Mouse (Mus musculus) erythroid progenitor cell, adult 5-6 weeks (primary cell): ENCODE measurements around the gene Srgap1. TPM values are rescaled to one million over a fixed set of nuclear protein-coding genes. Genes with fewer than 3 reads are reported as not detected.

Source experiments
- ATAC-seq: replicated peaks from 2 replicates; pipeline ENCODE4 v1.8.0; 2016; ENCODE audit warnings: moderate number of reproducible peaks, mild to moderate bottlenecking, moderate TSS enrichment, inconsistent platforms; ENCODE audit not compliant: poor library complexity, low FRiP score, severe bottlenecking
- total RNA-seq, 2 experiments: library from RNA; stranded (forward) in 1 of 2; stranded (reverse) in 1 of 2; fragments of 150-400 nt in 1 of 2; fragments of 186-747, 209-891 nt in 1 of 2; gene quantifications; 2 replicates each; pipeline versions ENCODE4 v1.2.3 to v1.2.4; 2015 to 2017; ENCODE audit warnings: low replicate concordance in 2 of 2

Gene Srgap1
- total RNA-seq, 2 experiments from 2014 or later: not detected

DNA sequence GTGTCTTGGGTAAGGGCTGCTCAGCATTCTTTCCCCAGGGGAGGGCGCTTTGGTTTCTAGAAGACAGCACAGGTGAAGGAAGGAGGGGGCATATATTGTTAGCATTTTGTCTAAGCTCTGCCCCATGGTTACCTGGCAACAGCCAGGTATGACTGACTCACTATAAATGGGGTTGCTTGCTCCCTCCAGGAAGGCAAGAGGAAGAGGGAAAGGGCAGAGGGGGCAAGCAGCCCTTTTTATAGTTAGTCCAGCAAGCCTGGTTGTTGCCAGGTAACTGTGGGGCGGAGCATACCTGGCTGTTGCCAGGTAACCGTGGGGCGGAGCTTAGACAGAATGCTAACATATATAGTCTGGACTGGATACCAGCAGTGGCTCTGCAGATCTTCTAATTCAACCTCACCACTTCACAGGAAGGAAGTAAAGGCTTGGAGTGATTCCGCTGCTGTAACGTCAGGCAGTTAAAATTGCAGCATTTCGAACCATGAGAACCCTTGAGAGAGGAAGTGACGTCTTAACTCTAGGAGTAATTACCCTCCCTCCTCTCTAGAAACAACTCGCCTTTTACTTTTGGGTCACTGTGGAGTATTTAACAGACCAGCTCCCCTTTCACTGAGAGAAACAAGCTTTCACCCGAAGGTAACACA is 74.7 kb downstream of the Srgap1 start:
- ATAC-seq: no peak

DNA sequence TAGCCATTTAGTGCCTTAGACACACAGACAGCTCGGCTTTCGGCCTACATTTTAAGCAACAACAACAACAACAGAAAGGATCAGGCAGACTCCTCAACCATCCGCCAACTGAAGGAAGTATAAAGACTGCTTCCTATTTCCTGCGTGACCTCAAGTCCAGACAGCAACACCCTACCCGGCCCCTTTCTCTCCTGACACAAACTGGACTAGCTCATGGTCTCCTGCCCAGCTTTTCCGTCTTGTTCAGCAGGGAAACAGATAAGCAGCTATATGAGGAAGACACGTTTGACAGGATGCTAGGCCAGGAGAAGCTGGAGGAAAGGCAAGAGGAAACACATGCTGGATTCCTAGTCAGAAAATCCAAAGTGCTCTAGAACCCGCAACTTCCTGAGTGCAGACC is 75.5 kb downstream of the Srgap1 start:
- no peak for ATAC-seq

DNA sequence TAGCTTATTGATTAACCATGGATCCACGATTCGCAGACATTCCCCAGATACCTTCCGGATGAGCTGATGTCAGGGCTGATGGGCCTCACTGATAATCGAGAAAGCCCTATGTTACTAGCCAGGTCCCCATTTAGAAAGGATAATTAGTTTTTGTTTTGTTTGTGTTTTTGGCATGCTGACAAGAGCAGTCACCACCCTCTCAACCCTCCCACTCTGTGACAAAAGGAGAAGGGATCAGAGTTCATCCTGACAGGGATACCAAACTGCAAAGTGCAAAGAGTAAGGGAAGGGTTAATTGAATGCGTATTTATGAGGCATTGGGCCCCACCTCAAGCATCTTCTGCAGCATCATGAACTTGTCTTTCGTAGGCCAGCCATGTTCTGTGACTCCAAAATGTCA is 76.2 kb downstream of the Srgap1 start:
- no peak for ATAC-seq

DNA sequence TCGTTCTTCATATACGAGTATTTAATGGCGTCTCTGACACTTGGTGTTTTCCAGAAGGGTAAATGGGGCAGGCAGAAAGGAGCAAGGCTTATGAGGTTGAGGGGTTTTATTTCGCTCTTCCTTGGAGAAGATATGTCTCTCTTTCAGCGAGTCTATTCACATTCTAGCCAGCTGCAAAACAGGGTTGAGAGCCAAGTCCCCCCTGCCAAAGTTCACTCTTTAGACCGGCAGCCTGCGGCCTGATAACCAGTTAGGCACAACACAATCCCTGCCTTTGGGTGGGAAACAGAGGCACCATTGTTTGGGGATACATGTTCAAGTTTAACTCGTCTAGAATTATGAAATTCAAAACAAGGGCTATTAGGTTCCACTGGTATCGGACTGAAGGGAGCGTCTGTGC is 83.0 kb downstream of the Srgap1 start:
- no peak for ATAC-seq

DNA sequence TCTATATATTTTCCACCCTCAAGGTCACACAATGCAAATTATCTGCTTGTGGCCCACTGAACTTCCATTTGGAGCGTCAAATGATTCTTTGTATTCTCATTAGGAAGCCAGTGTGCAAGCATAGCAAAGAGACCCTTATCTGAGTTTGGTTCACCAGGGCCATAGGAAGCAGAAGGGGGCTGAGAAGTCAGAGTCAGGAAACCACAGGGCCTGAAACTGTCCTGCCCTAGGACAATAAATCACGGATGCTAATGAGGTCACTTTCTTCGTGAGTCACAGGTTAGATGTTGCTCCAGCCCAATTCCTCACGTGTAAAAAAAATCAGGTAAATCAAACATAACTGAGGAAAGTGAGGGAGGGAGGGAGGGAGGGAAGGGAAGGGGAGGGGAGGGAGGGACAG is 85.1 kb downstream of the Srgap1 start:
- ATAC-seq: no peak

DNA sequence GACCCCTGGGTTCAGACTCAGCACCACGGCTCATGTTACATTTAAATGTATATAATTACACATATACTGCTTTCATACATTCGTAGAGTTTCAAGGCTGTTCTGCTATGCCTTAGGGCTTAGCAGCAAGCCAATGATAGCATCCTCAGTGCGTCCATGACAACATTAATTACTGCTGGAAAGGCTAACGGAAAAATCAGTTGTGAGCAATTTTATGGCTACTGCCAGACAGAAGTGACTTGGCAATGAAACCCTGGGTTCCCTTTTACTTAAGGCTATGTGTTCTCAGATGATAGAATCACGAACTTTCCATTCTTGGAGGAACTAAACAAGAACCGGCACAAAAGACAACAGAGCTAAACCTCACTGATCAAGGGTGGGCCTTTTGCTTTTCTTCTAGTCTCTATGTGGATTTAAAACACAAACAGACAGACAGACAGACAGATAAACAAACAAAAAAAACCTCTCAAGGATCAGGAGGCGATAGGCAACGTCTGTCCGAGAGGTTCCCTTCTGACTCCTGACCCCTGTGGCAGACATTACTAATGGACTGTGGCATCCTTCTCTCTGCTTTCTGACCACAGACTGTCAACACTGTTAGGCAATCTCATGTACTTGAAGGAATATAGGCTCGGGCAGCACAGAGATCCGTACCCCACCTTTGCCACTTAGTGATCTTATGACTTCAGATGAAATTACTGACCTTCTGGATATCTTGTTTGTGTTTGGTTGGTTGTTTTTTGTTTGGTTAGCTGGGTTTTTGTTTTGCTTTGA is 85.8 kb downstream of the Srgap1 start:
- no peak for ATAC-seq

DNA sequence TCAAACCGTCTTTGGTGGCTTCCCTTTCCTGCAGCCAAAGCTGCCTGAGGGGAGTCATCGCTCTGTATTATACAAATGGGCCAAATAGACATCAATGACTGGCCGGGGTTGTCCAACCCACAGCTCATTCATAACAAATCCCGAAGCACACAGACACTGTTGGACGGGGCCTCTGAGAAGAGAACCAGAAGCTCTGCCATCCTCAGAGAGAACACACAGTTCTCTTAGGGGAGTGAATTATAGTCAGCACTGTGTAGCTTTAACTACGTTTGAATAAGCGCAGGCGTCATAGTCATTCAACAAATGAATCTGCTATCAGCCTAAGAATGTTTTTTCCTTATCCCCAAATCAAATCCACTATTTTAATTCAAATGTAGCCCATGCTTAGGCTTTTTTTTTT is 88.4 kb downstream of the Srgap1 start:
- ATAC-seq: no peak

DNA sequence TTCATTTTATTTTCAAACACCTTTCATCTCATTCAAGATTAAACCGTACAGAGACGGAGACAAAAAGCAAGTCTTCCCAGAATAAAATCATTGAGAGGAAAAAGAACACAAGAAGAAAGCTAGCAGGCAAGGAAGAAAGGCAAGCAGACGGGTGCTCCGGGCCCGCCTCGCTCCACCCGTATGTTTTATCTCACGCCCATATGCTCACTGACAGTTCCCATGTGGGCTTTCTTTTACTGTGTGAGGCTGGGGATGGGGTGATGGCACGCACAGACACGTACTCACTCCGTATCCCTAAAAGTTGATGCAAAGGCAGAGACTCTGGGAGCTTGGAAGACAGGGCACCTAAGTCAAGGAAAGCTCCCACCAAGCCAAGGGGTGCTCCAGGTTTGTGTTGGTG is 90.6 kb downstream of the Srgap1 start:
- ATAC-seq: no peak

DNA sequence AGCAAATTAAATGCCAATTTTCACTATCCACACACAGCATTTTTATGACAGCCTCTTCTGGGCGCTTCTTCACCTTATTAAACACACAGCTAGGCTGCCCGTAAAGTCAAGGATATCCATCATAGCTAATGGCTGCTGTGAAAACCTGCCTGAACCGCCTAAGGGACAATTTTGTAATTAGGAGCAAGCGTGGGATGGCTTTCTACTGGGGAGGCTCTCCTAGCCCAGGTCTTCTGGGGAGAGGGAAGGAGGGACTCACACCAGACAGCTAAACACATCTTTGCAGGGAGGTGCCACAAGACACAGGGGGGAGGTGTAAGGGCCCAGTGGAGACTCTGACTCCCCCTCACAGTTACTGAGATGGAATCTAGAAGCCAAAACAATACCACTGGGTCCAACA is 91.4 kb downstream of the Srgap1 start:
- no peak for ATAC-seq

DNA sequence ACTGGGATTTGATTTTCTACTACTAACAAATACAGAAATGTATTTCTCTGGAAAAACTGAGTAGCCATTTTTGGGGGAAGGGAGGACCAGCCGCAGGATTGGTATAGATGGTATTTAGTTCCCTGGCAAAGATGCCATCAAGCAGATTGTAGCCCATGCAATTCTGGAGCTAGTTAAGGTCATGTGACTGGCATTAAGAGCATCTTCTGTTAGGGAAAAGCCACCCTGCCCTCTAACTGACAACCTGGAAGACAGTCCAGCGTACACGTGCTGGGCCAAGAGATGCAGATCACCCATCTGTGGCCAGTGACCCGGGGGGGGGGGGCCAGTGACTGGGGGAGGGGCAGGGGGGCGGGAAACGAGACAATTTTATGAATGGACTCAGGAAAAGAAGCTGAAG is 92.2 kb downstream of the Srgap1 start:
- no peak for ATAC-seq

DNA sequence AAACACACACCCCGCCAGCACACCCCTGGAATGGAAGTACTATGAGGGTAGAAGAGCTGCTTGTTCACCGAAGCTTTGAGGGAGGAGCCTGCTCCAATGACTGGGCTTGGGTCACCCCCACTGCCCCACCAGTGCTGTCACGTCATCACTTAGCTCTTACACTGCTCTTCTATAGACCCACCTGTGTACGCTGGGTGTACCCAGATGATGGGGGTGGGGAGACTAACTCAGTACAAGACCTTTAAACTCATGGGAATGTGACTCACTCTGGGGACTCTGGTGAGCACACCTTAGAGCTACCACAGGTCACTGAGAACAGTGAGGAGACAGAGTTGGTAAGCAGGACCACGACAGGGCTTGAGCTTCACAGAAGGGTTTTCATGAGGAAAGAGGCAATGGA is 94.1 kb downstream of the Srgap1 start:
- ATAC-seq: no peak

DNA sequence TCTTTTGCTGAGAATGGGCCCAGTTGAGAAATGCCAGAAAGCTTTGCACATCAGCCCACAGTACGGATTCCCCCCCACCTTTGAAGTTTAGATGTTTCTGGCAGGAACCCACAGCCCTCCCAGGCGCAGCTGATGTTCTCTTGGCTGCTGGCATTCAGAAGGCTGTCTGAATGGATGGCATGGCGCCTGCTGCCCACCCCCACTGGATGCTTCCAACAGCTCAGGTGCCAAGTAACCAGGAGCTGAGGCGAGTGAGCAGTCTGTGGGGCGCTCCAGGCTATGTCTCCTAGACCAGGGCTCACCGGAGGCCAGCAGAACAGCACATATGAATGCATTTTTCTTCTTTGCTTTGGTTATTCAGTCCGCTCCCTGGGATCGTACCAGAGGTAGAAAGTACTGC is 100.9 kb downstream of the Srgap1 start:
- no peak for ATAC-seq

DNA sequence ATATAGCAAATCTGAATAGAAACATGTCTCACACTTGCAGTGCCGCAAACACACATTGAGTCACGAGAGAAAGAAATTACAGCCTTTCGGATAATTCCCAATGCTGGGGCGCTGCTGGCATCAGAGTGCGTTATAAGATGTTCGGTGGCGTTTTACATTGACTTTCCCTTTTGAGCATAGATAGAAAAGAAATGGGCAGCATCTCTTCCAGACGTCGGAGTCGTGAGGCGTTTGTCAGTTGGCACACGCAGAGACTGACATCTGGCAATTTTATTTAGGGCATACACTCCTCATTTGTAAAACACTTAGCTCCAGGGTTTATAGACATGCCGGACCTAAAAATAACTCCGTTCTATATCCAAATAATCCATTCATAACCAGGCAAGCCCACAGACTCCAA is 115.2 kb downstream of the Srgap1 start:
- ATAC-seq: no peak

DNA sequence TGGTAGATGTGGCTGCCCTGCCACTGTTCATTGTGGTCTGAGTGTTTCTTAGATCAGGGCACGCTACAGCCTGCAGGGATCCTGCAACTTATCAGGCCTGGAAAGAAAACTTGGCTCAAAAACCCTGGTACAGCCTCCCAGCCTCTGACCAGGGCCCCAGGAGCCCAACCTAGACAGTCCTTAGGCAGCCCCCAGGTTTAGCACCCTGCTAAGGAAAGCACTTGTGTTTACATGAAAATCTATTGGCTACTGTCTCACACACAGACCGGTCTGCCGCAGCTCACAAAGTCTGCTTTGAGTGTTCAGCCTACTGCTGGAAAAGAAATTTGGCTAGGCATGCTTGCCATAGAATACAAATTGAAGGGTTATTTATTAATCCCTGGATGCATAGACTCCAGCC is 121.0 kb downstream of the Srgap1 start:
- ATAC-seq: no peak

DNA sequence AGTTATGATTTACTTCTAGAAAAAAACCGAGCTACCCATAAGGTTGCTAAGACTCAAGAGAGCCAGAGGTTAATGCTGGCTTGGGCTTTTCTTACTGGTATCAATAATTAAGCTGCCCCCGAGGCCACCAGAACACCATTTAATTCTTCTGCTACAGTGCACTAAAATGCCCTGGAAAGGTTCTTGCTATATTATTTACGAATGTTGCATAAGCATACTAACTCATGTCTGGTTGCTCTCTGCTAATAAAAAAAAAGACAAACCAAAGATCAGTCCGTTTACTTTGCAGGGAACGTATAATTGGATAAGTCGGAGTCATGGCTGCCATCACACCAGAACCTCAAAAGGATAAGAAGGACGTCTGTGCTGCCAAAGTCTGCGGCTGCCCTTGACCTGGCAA is 128.1 kb downstream of the Srgap1 start:
- no peak for ATAC-seq

DNA sequence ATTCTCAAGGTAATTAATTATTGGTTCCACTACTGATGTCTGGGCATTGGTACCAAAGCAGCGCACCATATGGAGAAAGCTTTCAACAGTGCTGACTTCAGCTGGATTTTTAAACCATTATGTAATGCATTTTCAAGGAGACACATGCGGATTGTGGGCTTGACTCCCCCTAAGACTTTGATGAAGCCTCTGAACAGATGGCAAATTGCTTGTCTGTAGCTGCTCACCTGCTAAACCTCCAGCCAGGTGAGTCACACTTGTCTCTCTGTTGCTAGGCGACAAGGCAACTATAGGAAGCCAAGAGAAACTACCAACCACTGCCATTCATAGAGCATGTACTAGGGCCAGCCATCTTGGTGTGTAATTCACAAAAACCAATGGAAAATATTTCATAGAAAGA is 128.5 kb downstream of the Srgap1 start:
- ATAC-seq: no peak

DNA sequence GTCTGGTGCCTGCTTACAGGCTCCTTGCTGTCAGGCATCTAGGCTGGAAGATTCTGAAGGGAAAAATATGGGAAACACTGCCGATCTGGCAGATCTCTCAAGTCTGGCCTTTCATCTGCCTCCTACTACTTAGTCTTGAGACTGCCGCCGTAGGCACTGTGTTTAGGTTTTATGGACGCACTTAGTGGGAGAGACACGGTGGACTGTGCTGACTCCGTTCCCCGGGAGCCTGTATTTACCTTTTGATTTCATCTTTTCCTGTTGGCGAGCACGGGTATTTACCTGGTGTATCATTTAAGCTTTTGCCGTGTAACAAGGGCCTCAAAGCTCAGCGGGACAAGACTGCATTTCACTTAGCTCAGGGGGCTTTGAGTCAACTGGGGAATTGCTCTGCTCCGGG is 131.6 kb downstream of the Srgap1 start:
- ATAC-seq: no peak

DNA sequence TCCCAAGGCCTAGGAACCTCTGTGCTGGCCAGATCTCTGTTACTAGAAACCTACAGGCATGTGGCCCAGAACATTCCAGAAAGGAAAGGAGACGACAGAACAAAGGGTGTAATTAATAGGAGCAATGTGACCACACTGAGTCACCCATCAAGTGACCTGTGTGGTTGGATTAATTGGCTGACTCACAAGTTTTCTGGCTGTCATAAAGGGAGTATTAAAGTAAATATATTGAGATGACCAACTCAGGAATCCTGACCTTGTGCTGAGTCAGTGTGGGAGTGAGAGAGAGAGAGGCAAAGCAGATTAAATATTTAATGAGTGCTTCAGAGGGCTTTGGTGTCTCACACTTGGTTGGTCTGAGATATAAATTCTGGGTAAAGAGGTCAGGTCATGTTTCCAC is 143.0 kb downstream of the Srgap1 start:
- no peak for ATAC-seq

DNA sequence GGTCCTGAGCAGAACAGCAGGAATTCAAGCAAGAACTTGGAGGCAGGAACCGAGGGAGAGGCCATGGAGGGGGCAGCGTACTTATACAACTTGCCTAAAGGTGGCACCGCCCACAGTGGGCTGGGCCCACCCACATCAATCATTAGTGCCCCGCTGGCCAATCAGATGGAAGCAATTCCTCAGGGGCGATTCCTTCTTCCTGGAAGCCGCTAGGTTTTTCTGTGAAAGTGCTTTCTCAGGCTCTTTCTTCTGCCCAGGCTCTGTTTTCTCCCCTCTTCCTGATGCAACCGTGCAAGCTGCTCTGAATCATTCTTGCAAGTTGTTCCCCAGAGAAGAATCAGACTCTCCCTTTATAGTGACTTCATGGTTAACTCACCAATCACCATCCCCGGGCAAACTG is 144.5 kb downstream of the Srgap1 start:
- no peak for ATAC-seq

DNA sequence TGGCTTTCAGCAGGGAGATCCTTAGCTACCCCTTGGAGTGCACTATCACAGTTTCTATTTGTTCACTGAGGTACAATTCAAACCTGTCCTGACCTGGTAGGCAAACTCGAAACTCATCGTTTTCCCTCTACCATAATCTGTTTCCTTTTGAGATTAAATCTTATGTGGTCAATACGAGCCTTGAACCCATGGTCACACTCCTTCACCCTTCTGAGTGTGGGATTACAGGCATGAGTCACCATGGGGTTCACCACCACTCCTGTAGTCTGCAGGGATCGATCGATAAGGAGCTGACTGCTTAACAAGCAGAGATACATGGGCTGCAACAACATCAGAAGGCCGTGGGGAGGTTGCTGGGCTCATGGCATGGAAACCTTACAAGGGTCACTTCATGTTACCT is 146.3 kb downstream of the Srgap1 start:
- ATAC-seq: no peak

DNA sequence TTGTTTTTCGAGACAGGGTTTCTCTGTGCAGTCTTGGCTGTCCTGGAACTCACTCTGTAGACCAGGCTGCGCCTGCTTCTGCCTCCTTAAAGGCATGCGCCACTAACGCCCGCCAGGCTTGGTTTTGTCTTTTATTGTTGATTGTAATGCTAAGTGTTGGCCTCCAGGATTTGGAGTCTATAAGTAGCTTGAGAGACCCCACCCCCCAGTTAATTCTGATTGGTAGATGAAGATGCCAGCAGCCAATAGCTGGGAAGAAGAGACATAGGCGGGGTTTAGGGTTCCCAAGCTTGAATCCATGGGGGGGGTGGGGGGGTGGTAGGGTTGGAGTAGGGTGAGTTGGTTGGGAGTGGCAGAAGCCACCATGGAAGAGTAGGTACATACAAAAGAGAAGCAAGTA is 147.4 kb downstream of the Srgap1 start:
- ATAC-seq: no peak

DNA sequence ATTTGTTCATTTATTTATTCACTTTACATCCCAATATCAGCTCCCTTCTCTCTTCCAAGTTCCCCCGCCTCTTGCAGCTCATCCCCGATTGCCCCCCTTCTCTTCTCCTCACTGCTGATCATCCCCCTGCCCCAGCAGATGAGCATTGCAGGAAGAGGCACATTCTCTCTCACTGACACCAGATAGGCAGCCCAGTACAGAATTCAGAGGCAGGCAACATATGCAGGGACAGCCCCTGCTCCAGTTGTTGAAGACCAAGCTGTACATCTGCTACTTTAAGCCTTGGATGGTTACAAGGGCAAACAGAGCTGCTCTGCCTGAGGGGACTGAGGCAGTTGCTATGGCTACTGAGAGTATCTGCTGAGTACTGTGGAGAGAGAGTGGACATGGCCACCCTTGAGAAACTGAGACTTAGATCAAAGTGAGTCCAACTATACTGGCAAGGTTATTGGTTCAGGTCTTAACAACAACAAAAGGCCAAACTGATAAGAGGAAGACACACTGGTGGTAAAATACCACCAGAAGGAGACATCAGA is 149.2 kb downstream of the Srgap1 start:
- ATAC-seq: no peak
